Mouse (Mus musculus): ENCODE data around the gene Kif18b.

DNA sequence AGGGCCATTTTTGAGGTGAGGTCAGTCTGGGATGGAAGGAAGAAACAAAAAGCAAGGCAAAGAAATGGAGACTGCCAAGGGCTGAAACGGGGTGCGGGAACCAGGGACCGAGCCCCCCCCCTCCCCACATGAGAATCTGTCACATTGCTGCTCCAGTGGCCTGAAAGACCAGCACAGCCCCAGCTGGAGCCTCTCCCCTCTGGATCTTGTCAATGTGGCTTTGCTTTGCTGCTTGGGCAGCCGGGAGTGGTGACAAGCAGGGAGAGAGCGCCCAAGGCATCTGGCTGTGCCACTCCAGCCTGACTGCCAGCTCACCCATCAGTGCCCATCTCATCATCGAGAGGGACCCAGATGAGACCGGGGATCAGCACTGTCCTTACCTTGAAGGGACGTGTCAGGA is 32.8 kb upstream of the Kif18b start:
- no peak for TF ChIP-seq POLR2A (IDR thresholded peaks at IDR 0.05; ENCODE audit: insufficient read length, low read depth)
- TF ChIP-seq REST (IDR thresholded peaks at IDR 0.05; ENCODE audit: insufficient read depth, insufficient read length) = no peak
